Mouse (Mus musculus) ES-CJ7 (cell line): ENCODE results near the gene Plxnd1.

ENCODE experiments used
- DNase-seq: peaks from one replicate; pipeline ENCODE4 v3.0.0; 2011; ENCODE audit warnings: low read depth, low spot score

Gene Plxnd1

DNA sequence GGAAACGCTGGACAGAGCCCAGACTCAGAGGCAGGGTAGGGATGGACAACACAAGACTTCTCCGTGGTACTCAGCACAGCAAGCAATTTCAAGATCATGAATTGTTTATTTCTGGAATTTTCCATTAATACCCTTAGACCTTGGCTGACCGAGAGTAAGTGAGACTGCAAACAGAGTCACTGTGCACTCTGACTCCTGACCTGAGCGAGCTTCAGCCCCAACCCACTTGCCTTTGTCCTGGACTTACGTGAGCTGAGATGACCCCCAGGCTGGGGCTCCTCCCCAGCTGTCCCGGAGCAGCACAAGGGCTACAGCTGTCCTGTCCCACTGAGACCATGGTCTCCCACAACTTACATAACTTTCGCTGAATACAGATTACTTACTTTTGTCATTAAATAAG is 11.9 kb downstream of the Plxnd1 start:
- DNase-seq = no peak

DNA sequence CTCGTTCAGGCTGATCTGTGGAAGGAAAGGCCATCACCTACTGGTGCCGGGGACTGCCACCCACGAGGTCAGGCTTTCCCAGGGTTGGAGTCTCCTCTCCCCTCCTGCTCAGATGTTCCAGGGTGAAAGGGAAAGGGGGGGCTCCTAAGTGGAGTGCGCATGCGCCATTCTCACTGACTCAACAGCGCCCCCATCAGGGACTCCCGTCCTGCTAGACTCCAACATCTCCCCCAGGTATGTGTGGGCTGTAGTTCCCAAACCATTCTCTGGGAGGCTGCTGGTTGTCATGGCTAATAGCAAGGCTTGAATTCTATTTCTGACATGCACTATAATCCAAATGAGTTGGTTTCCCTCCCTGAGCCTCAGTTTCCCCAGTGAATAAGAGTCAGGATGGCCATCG is 16.2 kb downstream of the Plxnd1 start:
- peak; percentile 39 for DNase-seq

DNA sequence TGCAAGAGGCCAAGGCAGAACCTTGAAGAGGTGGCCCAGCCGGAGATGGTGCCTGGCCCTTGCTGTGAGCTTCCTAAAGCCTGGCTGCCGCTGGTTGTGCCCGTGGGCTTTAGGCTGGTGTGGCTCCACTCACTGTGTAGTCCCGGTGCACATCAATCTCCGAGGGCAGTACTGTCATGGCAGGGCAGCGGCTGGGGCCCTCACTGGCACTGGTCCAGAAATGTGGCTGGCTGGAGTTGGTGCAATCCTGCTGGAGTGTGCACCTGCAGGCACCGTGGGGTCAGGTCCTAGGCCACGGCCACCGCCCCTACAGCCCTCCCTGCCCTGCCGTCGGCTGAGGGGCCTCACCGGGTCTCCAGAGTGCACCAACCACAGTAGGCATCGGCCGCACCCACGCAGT is 17.0 kb downstream of the Plxnd1 start:
- DNase-seq = no peak

DNA sequence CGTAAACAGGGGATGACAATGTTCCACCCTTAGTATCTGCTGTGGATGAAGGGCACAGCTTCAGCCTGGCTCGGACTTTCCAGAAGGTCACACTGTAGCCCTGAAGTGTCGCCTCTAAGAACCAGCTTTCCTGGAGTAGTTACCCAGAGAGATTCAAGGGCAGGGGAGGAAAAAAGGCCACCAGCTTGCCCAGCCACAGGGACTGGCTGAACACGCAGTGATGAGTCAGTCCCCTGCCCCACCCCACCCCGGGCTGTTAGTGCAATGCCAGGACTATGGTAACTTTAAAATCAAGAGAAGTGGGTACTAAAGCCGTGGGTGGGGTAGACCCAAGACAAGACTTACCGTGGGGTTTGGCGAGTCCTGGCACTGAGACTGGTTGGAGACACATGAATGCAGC is 19.2 kb downstream of the Plxnd1 start:
- no peak for DNase-seq

DNA sequence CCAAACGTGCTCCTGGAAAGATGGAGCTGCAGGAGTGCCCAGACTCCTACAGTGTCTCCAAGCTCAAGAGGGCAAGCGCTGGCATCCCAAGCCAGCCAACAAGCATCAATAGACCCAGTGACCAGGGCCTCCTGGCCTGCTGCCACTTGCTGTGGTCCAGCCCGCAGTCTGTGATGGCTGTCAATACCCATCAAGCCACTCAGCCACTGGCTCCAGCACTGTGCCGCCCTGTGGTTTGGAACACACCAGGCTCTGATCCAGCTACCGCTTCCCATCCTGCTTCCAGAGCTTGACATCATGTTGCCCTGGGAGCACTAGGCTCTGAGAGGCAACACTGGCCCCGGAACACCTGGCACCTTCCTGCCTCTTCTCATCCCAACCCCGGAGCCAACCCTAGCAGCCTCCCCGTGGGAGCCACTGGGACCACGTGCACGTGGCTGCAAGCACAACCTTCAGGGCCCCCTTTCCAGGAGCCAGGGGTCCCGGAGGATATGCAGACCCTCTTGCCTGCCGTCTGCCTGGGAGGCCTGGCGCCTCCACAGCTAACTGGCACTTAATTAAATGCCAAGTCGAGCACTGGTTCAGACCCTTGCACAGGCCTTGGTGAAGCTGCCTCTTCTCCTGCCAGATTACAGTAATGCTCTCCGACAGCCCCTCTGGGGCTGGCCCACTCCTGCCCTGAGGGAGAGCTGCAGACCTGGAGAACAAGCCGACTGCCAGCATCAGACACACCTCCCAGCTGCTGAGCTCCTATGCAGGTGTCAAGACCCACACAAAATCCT is 20.7 kb downstream of the Plxnd1 start:
- no peak for DNase-seq

DNA sequence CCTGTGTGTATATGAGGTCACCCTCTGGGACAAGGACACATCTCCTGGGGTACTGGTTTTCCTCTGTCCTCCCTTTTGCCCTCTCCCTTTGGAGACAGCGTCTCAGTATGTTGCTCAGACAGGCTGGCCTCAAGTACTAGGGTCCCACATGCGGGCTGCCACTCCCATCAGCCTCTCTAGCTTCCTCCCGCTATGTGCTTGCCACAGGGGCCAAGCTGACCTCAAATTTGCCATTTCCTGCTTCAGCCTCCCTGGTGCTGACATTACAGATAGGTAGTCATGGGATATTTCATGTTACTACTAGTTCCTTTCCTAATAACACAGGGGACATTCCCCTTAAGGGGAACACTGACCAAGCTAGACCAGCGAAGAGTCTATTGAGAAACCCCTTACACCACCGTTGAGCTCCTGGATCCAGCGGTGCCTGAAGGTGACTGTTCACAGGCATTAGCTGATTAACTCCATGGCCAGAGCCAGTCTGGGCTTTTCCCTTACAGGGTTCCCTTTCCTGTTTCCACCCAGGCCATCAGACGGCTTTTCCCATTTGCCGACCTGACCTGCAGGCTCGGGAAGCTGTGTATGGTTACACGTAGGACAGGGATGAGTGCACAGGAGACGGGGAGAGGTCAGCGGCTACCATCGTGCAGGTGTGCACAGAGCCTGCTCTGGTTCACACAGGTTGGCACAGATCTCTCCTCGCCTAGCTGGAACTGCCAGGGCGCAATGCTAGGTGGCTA is 21.5 kb downstream of the Plxnd1 start:
- DNase-seq = no peak

DNA sequence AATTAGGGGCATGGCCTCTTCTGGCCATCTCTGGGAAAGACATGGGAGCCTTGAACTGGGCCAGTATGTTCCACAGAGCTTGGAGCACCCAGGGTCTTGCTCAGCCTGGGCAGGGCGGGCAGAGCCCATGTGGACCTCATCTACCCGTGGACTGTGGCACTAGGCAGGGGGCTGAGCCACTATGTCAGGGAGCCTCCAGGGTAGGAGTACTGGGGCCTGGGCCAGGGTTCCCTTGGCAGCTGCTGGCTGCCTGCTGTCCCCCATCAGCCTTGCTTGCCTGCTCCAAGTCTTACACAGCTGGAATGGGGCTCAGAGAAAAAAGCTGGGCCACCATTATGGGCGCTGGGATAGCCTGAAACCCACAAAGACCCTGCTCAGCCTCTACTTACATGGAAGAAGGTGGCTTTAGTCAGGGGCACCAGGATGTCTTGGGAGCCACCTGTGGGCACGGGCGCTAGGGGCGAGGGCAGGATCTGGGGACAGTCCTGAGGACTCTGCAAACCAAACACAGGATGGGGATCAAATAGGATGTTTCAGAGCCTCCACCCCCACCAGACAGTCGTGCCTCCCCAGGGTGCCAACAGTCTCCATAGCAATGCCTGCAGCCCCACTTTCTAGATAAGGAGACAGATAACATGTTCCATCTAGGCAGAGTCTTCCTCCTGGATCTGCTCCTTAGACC is 22.6 kb downstream of the Plxnd1 start:
- DNase-seq = no peak

DNA sequence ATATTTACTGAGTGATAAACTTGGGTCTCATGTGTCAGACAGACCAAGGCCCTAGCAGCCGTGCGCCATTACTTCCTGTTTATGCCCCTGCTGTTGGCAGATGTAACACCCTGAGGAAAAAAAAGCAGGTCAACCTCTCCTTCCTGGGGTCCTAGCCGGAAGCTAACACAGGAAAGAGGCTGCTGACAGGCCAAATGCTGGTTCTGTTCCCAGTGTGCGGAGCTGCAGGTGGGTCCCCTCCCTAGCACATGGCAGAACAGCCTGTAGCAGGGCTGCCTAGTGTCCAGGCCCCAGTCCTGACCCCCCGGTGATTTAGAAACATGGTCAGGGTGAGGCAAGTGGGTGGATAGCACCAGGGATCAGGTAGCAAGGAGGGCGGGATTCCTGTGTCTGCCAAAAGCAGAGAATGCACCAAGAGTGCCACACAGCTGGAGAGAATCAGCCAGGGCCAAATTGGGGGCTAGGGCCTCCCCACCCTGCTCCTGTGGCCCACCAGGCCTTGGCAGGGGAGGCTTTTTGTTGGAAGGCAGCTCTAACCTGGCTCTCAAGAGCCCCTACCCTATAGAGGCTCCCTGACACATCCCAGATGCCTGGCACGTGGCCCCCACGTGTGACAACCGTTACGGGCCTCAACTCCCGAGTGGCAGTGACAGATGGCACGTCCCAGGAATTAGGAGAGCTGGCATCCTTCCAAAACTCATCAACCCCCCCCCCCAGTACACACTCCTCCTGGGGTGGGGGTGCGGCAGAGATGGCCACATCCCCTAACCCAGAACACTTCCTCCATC is 23.3 kb downstream of the Plxnd1 start:
- DNase-seq = no peak

DNA sequence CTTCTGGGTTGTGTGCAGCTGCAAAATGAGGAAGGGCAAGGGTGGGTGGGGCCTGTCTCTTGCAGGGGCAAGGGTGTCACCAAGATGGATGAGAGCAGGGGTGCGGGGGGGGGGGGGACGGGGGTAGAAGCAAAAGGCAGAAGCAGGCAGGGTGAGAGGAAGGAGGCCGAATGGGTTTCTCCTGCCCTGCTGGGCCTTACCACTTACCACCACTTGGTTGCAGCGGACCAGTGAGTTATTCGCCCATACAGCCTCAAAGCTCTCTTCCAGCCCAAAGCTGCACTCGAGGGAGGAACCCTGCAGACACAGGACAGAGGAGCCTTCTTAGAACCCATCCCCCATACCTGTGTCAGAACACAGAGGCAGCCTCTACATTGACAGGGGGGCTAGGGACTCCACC is 24.9 kb downstream of the Plxnd1 start:
- DNase-seq = no peak

DNA sequence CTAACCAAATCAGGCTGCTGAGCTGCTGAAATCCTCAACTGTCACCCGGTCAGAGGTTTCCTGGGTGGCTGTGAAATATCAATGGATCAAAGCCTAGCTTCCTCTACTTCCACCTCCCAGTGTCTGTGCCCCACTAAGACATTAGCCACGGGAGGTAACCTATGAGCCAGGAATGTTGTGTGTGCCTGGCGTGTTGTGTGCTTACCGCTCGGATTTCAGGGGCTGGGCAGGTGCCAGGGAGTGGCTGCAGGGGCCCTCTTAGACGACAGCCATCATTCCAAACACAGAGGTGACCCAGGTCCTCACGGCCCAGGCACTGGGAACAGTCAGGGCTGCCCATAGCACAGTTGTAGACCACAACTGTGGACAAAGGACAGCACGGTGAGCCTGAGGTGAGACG is 25.7 kb downstream of the Plxnd1 start:
- no peak for DNase-seq

DNA sequence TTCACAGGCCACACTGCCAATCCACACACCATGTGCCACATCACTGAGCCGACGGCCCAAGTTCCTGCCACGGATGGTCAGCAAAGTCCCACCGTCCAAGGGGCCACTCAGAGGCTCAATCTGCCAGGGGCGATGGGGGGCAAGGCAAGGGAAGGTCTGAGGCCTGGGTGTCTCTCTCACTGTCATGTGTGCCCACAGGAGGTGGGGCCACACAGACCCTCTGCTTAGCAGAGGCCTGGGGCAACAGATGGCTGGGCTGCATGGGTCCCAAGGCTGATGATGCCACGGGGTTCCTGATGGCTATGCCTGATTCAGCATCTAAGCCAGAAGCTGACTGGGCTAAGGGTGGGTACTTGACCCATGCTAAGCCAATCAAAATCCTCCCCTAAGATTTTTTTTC is 26.1 kb downstream of the Plxnd1 start:
- no peak for DNase-seq

DNA sequence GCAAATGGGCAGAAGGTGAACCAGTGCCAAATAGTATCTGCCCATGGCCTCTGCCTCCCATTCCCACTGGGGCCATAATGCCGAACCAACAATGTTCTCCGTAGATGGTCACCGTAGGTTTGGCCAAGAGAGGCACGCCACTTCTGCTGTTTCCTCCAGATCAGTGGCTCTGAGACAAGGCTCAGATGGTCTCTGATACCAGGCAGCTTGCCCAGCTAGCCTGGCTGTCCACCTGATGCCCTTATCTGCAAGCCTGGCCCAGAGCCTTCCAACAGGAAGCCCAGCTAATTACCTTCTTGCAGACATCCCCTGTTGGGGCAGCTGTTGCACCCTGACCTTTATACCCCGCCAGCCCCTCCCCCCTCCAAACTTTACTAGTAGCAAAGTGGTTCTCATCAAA is 26.7 kb downstream of the Plxnd1 start:
- DNase-seq = no peak

DNA sequence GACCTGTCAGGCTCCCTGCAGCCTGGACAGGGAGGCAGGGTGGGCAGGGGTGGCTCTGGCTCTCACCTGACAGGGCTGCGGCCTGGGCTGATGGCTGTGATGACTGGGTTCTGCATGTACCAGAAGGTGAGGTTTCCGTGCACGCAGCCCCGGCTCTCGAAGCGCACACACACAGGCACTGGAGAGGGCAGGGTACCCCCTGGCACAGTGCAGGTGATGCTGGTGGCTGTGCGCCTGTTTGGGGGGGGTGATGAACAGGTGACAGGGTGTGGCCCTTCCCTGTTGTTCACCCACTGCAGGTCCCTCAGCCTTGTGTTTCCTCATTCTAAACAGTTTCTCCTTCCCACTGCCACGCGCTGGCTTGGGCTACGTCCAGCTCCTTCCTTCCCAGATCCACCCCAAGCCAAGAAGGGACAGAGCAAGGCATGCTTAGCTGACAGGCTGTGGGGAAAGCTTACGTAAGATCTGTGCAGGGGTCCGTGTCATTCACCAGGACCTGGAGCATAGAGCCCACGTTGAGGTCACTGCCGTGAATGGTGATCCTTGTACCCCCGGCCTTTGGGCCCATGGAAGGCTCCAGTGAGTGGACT is 27.4 kb downstream of the Plxnd1 start:
- DNase-seq = no peak

DNA sequence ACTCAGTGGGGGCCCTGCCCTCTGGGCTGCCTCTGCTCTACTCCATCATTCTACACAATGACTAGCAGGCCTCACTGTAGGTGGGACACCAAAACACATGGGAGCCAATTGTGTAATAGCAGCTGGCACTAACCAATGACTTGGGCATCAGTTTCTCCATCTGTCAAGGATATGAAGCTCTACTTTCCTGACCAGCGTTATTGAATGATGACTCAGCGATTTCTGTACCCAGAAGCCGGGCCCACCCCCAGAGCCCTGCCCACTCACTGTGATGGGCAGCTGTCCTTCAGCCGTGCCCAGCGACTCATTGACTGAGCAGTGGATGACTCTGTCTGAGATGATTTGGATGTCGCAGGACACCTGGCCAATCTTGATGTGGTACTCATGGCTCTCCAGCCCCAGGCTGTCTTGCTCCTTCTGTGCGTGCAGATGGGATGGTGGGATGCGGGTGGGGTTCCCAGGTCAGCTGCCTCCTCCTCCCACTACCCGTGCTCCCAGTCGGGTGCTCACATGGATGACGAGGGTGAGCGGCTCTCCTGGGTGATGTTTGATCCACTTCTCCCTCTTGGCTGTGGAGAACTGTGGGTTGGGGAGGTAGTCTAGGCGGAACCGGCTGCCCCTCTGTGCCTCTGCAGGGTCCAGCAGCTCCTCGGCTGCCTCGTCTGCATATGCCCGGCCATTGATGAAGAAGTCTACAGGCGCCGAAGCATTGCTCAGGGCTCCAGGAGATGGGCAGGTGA is 28.4 kb downstream of the Plxnd1 start:
- no peak for DNase-seq

DNA sequence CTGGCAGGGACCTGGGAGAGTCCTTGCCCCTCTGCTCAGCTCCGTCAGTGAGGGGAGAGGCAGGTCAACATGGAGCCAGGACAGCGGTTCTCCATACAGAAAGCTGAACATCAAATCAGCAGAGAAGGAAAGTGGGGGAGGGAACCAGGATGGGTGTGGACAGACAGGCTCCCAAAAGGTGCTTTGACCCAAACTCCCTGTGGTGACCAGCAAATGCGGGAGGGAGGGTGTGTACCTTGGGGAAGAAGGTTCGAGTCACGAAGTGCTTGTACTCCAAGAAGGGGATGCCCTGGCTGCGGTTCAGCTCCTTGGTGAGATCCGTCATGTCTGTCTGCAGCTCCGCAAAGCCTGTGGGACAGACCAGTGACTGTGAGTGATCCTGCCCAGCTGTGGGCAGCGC is 31.1 kb downstream of the Plxnd1 start:
- DNase-seq = no peak

DNA sequence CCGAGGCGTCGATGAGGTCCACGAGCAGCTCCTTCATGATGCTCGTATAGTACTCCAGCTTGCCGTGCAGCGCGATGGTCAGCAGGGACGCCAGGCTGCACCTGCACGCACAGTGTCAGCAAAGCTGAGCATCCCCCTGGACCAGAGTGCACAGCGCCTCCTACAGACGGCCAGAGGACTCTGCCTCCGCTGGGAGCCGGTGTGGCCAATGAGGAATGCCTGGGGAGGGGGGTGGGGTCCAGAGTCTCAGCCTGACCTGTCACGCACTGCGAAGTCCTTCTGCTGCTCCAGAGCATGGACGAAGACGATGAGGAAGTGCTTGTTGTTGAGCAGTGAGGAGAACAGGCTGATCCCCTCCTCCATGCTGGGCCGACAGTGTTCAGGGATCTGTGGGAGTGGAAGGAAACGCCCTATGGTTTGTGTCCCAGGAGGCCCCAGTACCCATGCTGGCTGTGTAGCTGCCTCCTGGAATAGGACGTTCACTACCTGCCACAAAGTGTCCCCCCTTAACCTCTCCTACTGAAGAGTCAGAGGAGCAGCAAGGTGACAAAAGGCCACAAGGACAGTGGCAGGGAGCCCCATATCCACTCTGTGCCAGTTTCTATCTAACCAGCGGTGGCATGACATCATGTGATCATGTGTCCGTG is 32.2 kb downstream of the Plxnd1 start:
- DNase-seq = peak; percentile 60

DNA sequence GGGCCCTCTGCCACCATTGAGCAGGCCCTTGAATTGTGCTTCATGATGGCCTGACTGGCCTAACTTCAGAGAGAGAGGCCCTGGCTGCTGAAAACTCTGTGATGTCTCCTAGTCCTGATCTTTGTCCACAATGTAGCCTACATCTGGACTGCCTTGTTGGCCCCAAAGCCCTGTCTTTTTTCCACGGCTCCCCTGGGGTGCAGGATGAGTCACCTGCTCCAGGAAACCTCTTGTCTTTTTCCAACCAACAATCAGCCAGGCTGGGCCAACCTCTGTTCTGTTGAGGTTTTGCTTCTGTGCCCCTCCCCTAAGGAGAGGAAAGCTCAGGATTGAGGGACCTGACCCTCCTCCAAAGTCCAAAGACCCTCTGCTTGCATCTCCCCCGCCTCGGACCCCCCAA is 33.1 kb downstream of the Plxnd1 start:
- no peak for DNase-seq

DNA sequence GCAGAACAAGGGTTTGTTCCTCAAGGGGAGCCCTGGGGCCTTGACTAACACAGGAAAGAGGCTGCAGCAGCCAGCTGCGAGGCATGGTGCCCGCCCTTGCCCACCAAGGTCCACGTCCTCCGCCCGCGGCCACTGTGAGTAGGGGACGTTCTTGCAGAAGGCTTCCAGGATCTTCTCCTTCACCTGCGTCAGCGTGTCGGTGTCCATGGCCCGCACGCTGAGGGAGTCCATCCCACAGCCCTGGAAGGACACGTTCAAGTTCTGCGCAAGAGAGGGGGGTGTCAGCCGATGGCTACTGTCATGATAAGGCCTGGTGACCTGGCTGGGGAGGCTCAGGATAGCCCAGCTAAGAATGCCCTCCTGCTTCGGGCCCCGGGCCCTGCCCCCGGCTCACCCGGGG is 34.5 kb downstream of the Plxnd1 start:
- no peak for DNase-seq

DNA sequence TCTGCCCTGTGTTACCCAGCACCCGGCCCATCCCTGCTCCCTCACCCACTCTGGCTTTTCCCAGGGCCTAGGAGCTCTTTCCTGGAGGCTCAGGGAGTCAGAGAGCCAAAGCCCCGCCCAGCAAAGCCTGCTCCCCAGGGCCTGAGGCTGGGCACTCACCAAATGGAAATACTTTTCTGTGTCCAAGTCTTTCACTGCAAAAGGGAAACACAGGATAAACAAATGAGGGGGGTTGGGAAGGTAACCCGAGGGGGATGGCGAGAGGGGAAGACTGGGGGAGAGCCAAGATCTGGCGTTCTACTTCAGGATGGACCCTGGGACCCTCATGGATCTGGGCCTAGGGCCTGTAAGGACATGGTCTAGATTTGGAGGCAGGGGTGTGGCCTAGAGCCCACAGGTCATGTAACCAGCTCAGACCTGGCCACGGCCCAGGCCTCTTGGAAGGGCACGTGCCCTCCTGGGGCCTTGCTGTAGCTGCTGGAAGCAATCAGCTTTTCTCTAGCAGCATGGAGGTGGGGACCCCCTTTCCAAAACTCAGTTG is 35.6 kb downstream of the Plxnd1 start:
- DNase-seq = no peak

DNA sequence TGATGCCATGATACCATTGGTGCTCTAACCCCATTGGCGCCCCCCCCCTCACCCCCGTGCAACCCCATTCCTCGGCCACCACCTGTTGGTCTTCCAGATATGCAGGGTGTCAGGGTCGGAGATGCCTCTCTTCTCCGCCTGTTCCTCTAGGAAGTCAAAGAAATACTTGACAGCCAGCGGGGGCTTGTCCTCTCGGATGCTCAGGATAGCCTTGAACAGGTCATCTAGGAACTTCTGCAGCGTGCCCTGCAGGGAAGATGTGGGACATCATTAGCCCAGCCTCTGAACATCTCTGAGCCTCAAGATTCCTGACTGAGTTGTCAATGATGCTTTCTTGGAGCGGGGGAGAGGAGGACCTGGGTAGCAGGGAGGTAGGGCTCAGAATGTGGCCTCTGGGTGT is 36.4 kb downstream of the Plxnd1 start:
- DNase-seq = no peak
